Comparison of ENCODE assay signal across 9 mouse cellular contexts in the genomic region with DNA sequence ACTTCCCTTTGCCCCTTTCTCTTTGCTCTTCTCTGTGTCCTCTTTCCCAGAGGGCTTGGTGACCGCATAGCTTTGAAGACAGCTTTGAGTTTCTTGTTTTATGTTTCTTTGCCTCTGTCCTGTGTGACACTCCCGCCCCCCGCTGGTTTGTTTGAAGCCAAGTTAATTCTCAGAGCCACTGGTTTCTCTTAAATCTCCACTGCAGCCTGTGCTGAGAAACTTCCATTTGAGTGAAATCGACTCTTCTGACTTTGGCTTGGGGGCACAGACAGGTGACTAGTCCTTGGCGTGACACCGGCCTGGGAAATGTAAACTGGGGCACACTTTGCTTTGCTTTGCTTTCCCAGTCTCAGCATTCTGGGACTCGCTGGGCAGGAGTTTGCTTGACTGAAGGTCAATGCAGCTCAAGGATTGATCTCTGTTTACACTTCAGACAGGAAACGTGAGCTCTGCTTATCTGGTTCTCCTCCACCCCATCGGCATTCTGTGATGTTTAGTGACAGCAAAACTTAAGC. TPM values are rescaled to one million over a fixed set of nuclear protein-coding genes. Genes with fewer than 3 reads are reported as not detected.
DNase-seq lines count a peak whose midpoint lies in the region; ATAC-seq lines count a peak whose summit lies in the region.
"Had no signal": no experiment of that assay in that cellular context is flagged by ENCODE, and none has a peak within 500 bp of the region (broad histone marks: within the 10 kb centered on the region; RNA-seq: fewer than 3 reads in every experiment).

No protein-coding gene starts in this region.

- no peaks in the 10 kb centered on the region for H3K36me3 ChIP-seq in embryonic facial prominence, embryonic 10.5 days (replicated peaks)
- no peaks in the 10 kb centered on the region for H3K36me3 ChIP-seq in intestine, embryonic 15.5 days

- H3K4me3 ChIP-seq in embryonic facial prominence, embryonic 10.5 days: no peak overlapping the region
- H3K4me3 ChIP-seq in intestine, embryonic 15.5 days (replicated peaks): no peak overlapping the region

- H3K27ac ChIP-seq in embryonic facial prominence, embryonic 10.5 days (replicated peaks): no peak overlapping the region
- peak overlapping the region; percentile 25; the same call in 1 of the 2 replicates for H3K27ac ChIP-seq in intestine, embryonic 15.5 days

- no peaks in the 10 kb centered on the region for H3K27me3 ChIP-seq in embryonic facial prominence, embryonic 10.5 days (replicated peaks; ENCODE audit: low read depth, poor library complexity, severe bottlenecking)
- H3K27me3 ChIP-seq in intestine, embryonic 15.5 days (replicated peaks): no peaks in the 10 kb centered on the region

- peak overlapping the region; percentile 39 for H3K4me2 ChIP-seq in intestine, embryonic 15.5 days (replicated peaks)

- no peaks in the 10 kb centered on the region for H3K9me3 ChIP-seq in embryonic facial prominence, embryonic 10.5 days
- no peaks in the 10 kb centered on the region for H3K9me3 ChIP-seq in intestine, embryonic 15.5 days

- 12% methylated on average over 9 of the region's 9 CpGs for WGBS in embryonic facial prominence, embryonic 10.5 days
- 10% methylated on average over 9 of the region's 9 CpGs for WGBS in intestine, embryonic 15.5 days

- peak; percentile 79 for ATAC-seq in intestine, embryonic 15.5 days
- no peak for ATAC-seq in monocyte, adult 5-6 weeks (replicated peaks; ENCODE audit: insufficient number of reproducible peaks, low FRiP score, low TSS enrichment, poor library complexity, severe bottlenecking)
- no peak for ATAC-seq in erythroblast, adult 5-6 weeks (replicated peaks; ENCODE audit: low FRiP score, poor library complexity, severe bottlenecking)

- DNase-seq in kidney, adult 18-20 months: peak; percentile 26
- DNase-seq in kidney, adult 11 months: no peak
- DNase-seq in embryonic facial prominence, embryonic 10.5 days (ENCODE audit: low spot score): peak; percentile 54
- DNase-seq in lung, postnatal 4 days: peak; percentile 25 to 26
- DNase-seq in thymus, postnatal 14 days: no peak

- H3K9ac ChIP-seq in intestine, embryonic 15.5 days: no peak overlapping the region

- peaks cover 36% of the 10 kb centered on the region for H3K4me1 ChIP-seq in embryonic facial prominence, embryonic 10.5 days
- peaks cover 20% of the 10 kb centered on the region for H3K4me1 ChIP-seq in intestine, embryonic 15.5 days (replicated peaks)

RNA-seq across cellular contexts. Expression of gene Gm10645, which starts 12.3 kb away (rescaled TPM):
- 1.9 and 2.2 TPM in 2 replicates for polyA plus RNA-seq in embryonic facial prominence, embryonic 10.5 days (2016; fragmentation: Nextera tagmentation; extraction: Ambion mirVana)
- polyA plus RNA-seq in intestine, embryonic 15.5 days (2015; fragmentation: Nextera tagmentation; extraction: Ambion mirVana): 1.3 and 2.2 TPM in 2 replicates
- total RNA-seq in monocyte, adult 5-6 weeks (2017): 0.87 to 2.1 TPM (median 2.0 TPM) in 3 replicates
- total RNA-seq in erythroblast, adult 5-6 weeks (2015; ENCODE audit: low replicate concordance): not detected in 2 replicates
- total RNA-seq in erythroblast, adult 5-6 weeks (2017; ENCODE audit: low replicate concordance): not detected in 2 replicates
- total RNA-seq: MEL had no signal

RNA-seq across cellular contexts. Expression of gene Tbc1d9, which starts 13.1 kb away (rescaled TPM):
- polyA plus RNA-seq in embryonic facial prominence, embryonic 10.5 days (2016; fragmentation: Nextera tagmentation; extraction: Ambion mirVana): 3.3 and 3.8 TPM in 2 replicates
- polyA plus RNA-seq in intestine, embryonic 15.5 days (2015; fragmentation: Nextera tagmentation; extraction: Ambion mirVana): 2.6 TPM in 2 replicates
- total RNA-seq in monocyte, adult 5-6 weeks (2017): 13.9 to 21.4 TPM (median 17.8 TPM) in 3 replicates
- total RNA-seq in erythroblast, adult 5-6 weeks (2015; ENCODE audit: low replicate concordance): 2.5 and 2.7 TPM in 2 replicates
- 2.0 and 2.6 TPM in 2 replicates for total RNA-seq in erythroblast, adult 5-6 weeks (2017; ENCODE audit: low replicate concordance)
- total RNA-seq: MEL had no signal

Comparison
In these comparisons a context has a peak if more than half of its experiments do, and no peak if none do; other contexts are left out.
1. DNase-seq: peak in kidney, adult 18-20 months (single experiment), embryonic facial prominence, embryonic 10.5 days (single experiment) and lung, postnatal 4 days (2 of 2); none in kidney, adult 11 months (single experiment) and thymus, postnatal 14 days (single experiment).